Mouse (Mus musculus): Measurements from ENCODE around the gene Nrp2.

GRCm38 (mm10) chr1:62715692-62716091, 12.6 kb downstream of the Nrp2 start:
- TF ChIP-seq CTCF (IDR thresholded peaks at IDR 0.05; ENCODE audit: low read depth, low read length) (no peak), POLR2A (IDR thresholded peaks at IDR 0.05; ENCODE audit: borderline replicate concordance, low read depth, low read length) (no peak)

Measured in bone marrow macrophage, adult 2 months (primary cell).